In genomic region chr6:88809091-88810037, GRCm38 (mm10) we compare ENCODE assay signal across 14 mouse cellular contexts. TPM values are rescaled to one million over a fixed set of nuclear protein-coding genes. Genes with fewer than 3 reads are reported as not detected.
DNase-seq lines count a peak whose midpoint lies in the region; ATAC-seq lines count a peak whose summit lies in the region.
"Had no signal": no experiment of that assay in that cellular context is flagged by ENCODE, and none has a peak within 500 bp of the region (broad histone marks: within the 10 kb centered on the region; RNA-seq: fewer than 3 reads in every experiment).

No protein-coding gene starts in this region.

- no peak overlapping the region for H3K4me2 ChIP-seq in heart, embryonic 11.5 days
- H3K4me2 ChIP-seq in hindbrain, embryonic 15.5 days: no peak overlapping the region

- H3K4me1 ChIP-seq in heart, embryonic 11.5 days (ENCODE audit: control insufficient read depth, insufficient read depth, low read length): peaks cover 3% of the 10 kb centered on the region; the same call in 1 of the 2 replicates
- 0 out of 2 replicates have a peak, but pooled peaks cover 7% of the 10 kb centered on the region for H3K4me1 ChIP-seq in hindbrain, embryonic 15.5 days (replicated peaks)

- no peaks in the 10 kb centered on the region for H3K27me3 ChIP-seq in heart, embryonic 11.5 days (ENCODE audit: control insufficient read depth, insufficient read depth, low read length)
- H3K27me3 ChIP-seq in hindbrain, embryonic 15.5 days: no peaks in the 10 kb centered on the region

- 0 out of 2 replicates have a peak overlapping the region, but pooled peaks have one; percentile 4 for H3K27ac ChIP-seq in heart, embryonic 11.5 days (ENCODE audit: low read depth, low read length)
- no peak overlapping the region for H3K27ac ChIP-seq in hindbrain, embryonic 15.5 days (replicated peaks)
- H3K27ac ChIP-seq: liver, embryonic 14.5 days had no signal

- intact Hi-C loops in heart, postnatal 25 days (cut with DNase I): no loop called here

- H3K36me3 ChIP-seq in heart, embryonic 11.5 days (ENCODE audit: control insufficient read depth, insufficient read depth, low read length): no peaks in the 10 kb centered on the region
- no peaks in the 10 kb centered on the region for H3K36me3 ChIP-seq in hindbrain, embryonic 15.5 days

- 52% methylated on average over 23 of the region's 23 CpGs for WGBS in heart, embryonic 11.5 days (ENCODE audit: insufficient replicate concordance)
- 69% methylated on average over 23 of the region's 23 CpGs for WGBS in hindbrain, embryonic 15.5 days

- no peak overlapping the region for H3K4me3 ChIP-seq in heart, embryonic 11.5 days (ENCODE audit: low read depth, low read length)
- no peak overlapping the region for H3K4me3 ChIP-seq in hindbrain, embryonic 15.5 days
- H3K4me3 ChIP-seq: erythroblast, embryonic 14.5 days had no signal

- H3K9ac ChIP-seq in heart, embryonic 11.5 days (ENCODE audit: low read depth, low read length): 0 out of 2 replicates have a peak overlapping the region, but pooled peaks have one; percentile 18
- H3K9ac ChIP-seq in hindbrain, embryonic 15.5 days: no peak overlapping the region
- H3K9ac ChIP-seq: liver, embryonic 14.5 days had no signal

- H3K9me3 ChIP-seq in heart, embryonic 11.5 days (replicated peaks; ENCODE audit: control insufficient read depth, low read length): no peaks in the 10 kb centered on the region
- no peaks in the 10 kb centered on the region for H3K9me3 ChIP-seq in hindbrain, embryonic 15.5 days

- no peak for ATAC-seq in heart, embryonic 11.5 days (replicated peaks; ENCODE audit: insufficient number of reproducible peaks, low FRiP score, low TSS enrichment)
- 0 out of 2 replicates have a peak, but pooled peaks have one; percentile 15 for ATAC-seq in hindbrain, embryonic 15.5 days (ENCODE audit: low FRiP score, low read depth)

- no peak for DNase-seq in heart, postnatal 25 days (ENCODE audit: low spot score)
- peak; percentile 51 for DNase-seq in right cerebral cortex, adult 18-20 months
- no peak for DNase-seq in right cerebral cortex, postnatal 4 days
- DNase-seq in cerebellum, postnatal 10 days: no peak
- DNase-seq in testis, postnatal 10 days (ENCODE audit: low spot score): no peak
- no peak for DNase-seq in frontal cortex, postnatal 36 days (ENCODE audit: low spot score in 2 of 2)
- DNase-seq: cerebellum, adult 18-20 months; kidney, adult 8-10 months; right cerebral cortex, postnatal 14 days; thymus, postnatal 14 days had no signal

RNA-seq across cellular contexts. Expression of gene Abtb1, which starts 32.4 kb away (rescaled TPM):
- polyA plus RNA-seq in heart, embryonic 11.5 days (2014; fragmentation: Nextera tagmentation; extraction: Ambion mirVana): 16.0 and 18.2 TPM in 2 replicates
- 10 to 100 TPM; 21.9 to 23.3 TPM for total RNA-seq in heart, postnatal 25 days (2021)
- 38.2 and 40.3 TPM in 2 replicates for polyA plus RNA-seq in hindbrain, embryonic 15.5 days (2015; fragmentation: Nextera tagmentation; extraction: Ambion mirVana)
